Mouse (Mus musculus) heart, embryonic 16.5 days (tissue): ENCODE measurements around the gene Uvrag. TPM values are rescaled to one million over a fixed set of nuclear protein-coding genes. Genes with fewer than 3 reads are reported as not detected.

ENCODE experiments used
- ATAC-seq: fragments of 200-750 bp; cut with Nextera tagmentation; replicated peaks from 2 replicates; pipeline ENCODE4 v1.8.0; 2017; ENCODE audit warnings: moderate number of reproducible peaks; ENCODE audit not compliant: insufficient read depth, low FRiP score; ENCODE audit errors: extremely low read depth
- H3K27ac ChIP-seq: fragments of 300-500 bp; sonication (generic); 2 replicates; pipeline ENCODE4 v1.5.1; 2014; ENCODE audit warnings: mild to moderate bottlenecking, low read length, control low read depth, moderate library complexity
- H3K27me3 ChIP-seq: fragments of 300-500 bp; sonication (generic); 2 replicates; pipeline ENCODE4 v1.6.1; 2014; ENCODE audit warnings: low read length, mixed read lengths; ENCODE audit not compliant: control insufficient read depth, insufficient read depth
- H3K36me3 ChIP-seq: fragments of 300-500 bp; sonication (generic); 2 replicates; pipeline ENCODE4 v1.6.1; 2014; ENCODE audit not compliant: control insufficient read depth, insufficient read depth
- H3K4me1 ChIP-seq: fragments of 300-500 bp; sonication (generic); 2 replicates; pipeline ENCODE4 v1.6.1; 2014; ENCODE audit warnings: low read length, mixed read lengths; ENCODE audit not compliant: control insufficient read depth, insufficient read depth
- H3K4me2 ChIP-seq: fragments of 300-500 bp; sonication (generic); 2 replicates; pipeline ENCODE4 v1.6.1; 2014; ENCODE audit warnings: low read depth, mild to moderate bottlenecking, control low read depth, low read length
- H3K4me3 ChIP-seq: fragments of 300-500 bp; sonication (generic); 2 replicates; pipeline ENCODE4 v1.5.1; 2014; ENCODE audit warnings: mild to moderate bottlenecking, control low read depth, low read length
- H3K9ac ChIP-seq: fragments of 300-500 bp; sonication (generic); 2 replicates; pipeline ENCODE4 v1.6.1; 2014; ENCODE audit warnings: low read length, control low read depth
- H3K9me3 ChIP-seq: fragments of 300-500 bp; sonication (generic); replicated peaks from 2 replicates; pipeline ENCODE4 v1.6.1; 2016; ENCODE audit warnings: low read length; ENCODE audit not compliant: control insufficient read depth
- WGBS: fragments of 180-500 bp; shearing (Covaris S2); extraction: QIAGEN DNeasy Blood & Tissue Kit; methylation state at CpG from one replicate; pipeline ENCODE4 v1.1.7; 2014; 5-methylcytosine and 5-hydroxymethylcytosine counted together
- polyA plus RNA-seq: library from polyadenylated mRNA; unstranded; fragments of >200 nt; fragmentation: Nextera tagmentation; extraction: Ambion mirVana; gene quantifications from 2 replicates; pipeline ENCODE4 v1.2.1, GENCODE M21; 2015

The Uvrag gene
- 16.3 and 17.3 TPM in 2 replicates for polyA plus RNA-seq

DNA sequence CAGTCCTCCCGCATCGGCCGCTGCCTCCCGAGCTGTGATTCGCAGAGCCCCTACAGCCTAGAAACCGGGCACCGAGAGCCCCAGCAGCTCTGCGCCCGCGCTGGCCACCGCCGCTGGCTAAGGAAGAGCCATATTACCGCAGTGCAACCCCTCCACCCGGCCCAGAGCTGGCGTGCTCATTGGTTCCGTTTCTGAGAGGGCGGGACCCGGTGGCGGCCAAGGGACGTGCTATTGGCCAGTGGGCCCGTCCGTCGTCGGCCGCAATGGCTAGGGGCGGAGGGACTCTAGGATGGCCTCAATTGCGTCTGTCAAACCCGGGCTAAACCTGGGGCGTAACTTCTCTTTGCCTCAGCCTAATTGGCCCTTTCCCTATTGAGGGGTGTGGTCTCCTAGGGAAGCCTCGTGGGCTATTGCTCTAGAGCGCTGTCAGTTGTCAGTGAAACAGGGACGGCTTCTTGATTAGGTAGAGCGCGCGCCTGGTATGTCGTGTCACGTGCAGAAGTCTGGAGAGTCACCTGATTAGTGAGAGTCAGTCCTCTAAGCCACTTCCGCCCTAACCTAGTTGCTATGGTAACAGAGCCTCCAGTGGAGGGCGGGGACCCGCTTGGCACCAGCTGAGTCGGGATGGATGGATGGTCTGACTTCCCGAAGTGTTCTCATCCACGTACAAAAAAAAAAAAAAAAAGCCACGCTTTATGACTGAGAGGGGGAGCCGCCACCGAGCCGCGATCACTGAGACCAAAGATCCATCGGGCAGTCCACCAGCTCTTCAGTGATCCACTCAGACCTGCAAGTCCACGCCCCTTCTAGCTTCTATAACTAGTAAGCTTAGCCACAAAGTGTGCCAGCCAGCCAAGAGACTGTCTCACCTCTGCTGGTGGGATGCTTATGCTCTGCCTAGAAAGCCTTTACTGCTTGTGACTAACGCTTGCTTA, at the start of gene Uvrag:
TSS of gene Uvrag (minus strand) at position 158 of the 935 bp plus-strand sequence.
- Histone ChIP-seq H3K36me3 (no peaks in the 10 kb centered on the region), H3K9me3 (no peaks in the 10 kb centered on the region), H3K27me3 (no peaks in the 10 kb centered on the region), H3K4me2 (peak within 1 kb of the TSS; percentile 90), H3K27ac (peak within 1 kb of the TSS; percentile 93), H3K4me3 (peak within 1 kb of the TSS; percentile 63), H3K4me1 (0 out of 2 replicates have a peak, but pooled peaks cover 12% of the 10 kb centered on the region), H3K9ac (peak within 1 kb of the TSS; percentile 95)
- ATAC-seq, result peak; percentile 98
- WGBS, result under 1% methylated on average over 51 of the region's 51 CpGs

DNA sequence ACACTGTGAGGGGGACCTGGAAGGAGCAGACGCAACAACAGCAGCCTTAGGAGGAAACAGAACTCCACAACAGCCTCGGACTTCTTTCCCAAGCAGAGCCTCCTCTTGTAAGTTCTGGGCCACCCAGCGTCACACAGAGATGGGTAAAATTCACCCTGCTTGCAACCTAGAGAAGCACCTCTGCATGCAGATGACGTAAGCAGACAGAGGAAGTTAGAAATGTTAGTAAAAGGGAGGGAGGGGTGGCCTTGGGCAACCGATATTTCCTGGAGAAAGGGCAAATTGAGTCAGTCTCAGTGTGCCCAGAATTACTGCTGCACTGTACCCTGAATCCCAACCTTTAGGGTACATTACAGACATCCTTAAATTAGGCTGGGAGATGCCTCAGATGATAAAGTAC, 48.9 kb upstream of the Uvrag start:
- no peak for ATAC-seq
- Histone ChIP-seq H3K4me3 (no peak overlapping the region), H3K9ac (no peak overlapping the region), H3K4me1 (no peaks in the 10 kb centered on the region), H3K27me3 (no peaks in the 10 kb centered on the region), H3K27ac (no peak overlapping the region), H3K36me3 (no peaks in the 10 kb centered on the region), H3K9me3 (no peaks in the 10 kb centered on the region), H3K4me2 (no peak overlapping the region)
- 73% methylated on average over 5 of the region's 5 CpGs for WGBS

GRCm38 (mm10) chr7:99188630-99189029, 47.7 kb upstream of the Uvrag start:
- peaks cover 5% of the 10 kb centered on the region for H3K27me3 ChIP-seq
- WGBS, result 75% methylated on average over 6 of the region's 6 CpGs
- H3K9me3 ChIP-seq, result no peaks in the 10 kb centered on the region
- no peak for ATAC-seq
- no peak overlapping the region for H3K9ac ChIP-seq
- H3K36me3 ChIP-seq, result no peaks in the 10 kb centered on the region
- H3K4me3 ChIP-seq, result no peak overlapping the region
- no peak overlapping the region for H3K27ac ChIP-seq
- H3K4me2 ChIP-seq, result no peak overlapping the region
- H3K4me1 ChIP-seq, result no peaks in the 10 kb centered on the region

GRCm38 (mm10) chr7:99187451-99187850, 46.5 kb upstream of the Uvrag start:
- Histone ChIP-seq H3K27ac (no peak overlapping the region), H3K4me1 (peaks cover 2% of the 10 kb centered on the region), H3K4me3 (no peak overlapping the region), H3K36me3 (no peaks in the 10 kb centered on the region), H3K27me3 (peaks cover 7% of the 10 kb centered on the region), H3K4me2 (no peak overlapping the region), H3K9ac (no peak overlapping the region), H3K9me3 (no peaks in the 10 kb centered on the region)
- ATAC-seq, result no peak
- WGBS, result 81% methylated on average over 5 of the region's 5 CpGs

DNA sequence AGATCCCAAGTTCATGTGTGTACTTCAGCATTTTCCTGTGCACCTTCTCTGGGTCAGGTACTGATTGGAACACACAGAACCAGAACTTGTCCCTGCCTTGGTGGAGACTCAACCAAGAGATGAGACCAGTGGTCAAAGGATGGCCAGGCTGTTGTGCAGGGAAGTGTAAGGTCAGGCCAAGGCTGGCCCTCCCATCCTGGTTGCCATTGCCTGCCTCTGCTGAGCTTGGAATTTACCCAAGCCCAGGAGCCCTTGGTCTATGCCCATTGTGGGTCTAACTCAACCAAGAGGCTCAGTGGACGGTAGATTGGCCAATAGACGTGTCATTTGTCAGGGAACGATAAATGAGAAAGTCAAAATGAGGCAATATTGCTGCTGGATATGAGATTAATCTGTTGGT, 44.5 kb upstream of the Uvrag start:
- peaks cover 2% of the 10 kb centered on the region for H3K4me1 ChIP-seq
- no peak overlapping the region for H3K9ac ChIP-seq
- H3K4me2 ChIP-seq, result no peak overlapping the region
- no peak overlapping the region for H3K27ac ChIP-seq
- no peaks in the 10 kb centered on the region for H3K9me3 ChIP-seq
- no peak for ATAC-seq
- no peak overlapping the region for H3K4me3 ChIP-seq
- 82% methylated on average over 3 of the region's 3 CpGs for WGBS
- H3K36me3 ChIP-seq, result no peaks in the 10 kb centered on the region
- peaks cover 9% of the 10 kb centered on the region for H3K27me3 ChIP-seq

GRCm38 (mm10) chr7:99183751-99184150, 42.8 kb upstream of the Uvrag start:
- Histone ChIP-seq H3K27me3 (peaks cover 9% of the 10 kb centered on the region), H3K9ac (no peak overlapping the region), H3K9me3 (no peaks in the 10 kb centered on the region), H3K4me2 (peak overlapping the region; percentile 95), H3K4me1 (peaks cover 2% of the 10 kb centered on the region), H3K27ac (no peak overlapping the region; the same call in 1 of the 2 replicates), H3K4me3 (no peak overlapping the region), H3K36me3 (no peaks in the 10 kb centered on the region)
- 70% methylated on average over 6 of the region's 6 CpGs for WGBS
- ATAC-seq, result no peak

- peak within 1 kb of the TSS; percentile 70 for H3K4me3 ChIP-seq
- WGBS, result under 1% methylated on average over 63 of the region's 63 CpGs
- peak within 1 kb of the TSS; percentile 86 for H3K27ac ChIP-seq
- H3K36me3 ChIP-seq, result no peaks in the 10 kb centered on the region
- peak within 1 kb of the TSS; percentile 95 for H3K4me2 ChIP-seq
- no peaks in the 10 kb centered on the region for H3K9me3 ChIP-seq
- peaks cover 2% of the 10 kb centered on the region for H3K4me1 ChIP-seq
- peak; percentile 96 for ATAC-seq
- peak within 1 kb of the TSS; percentile 87 for H3K9ac ChIP-seq
- peaks cover 9% of the 10 kb centered on the region for H3K27me3 ChIP-seq
These were observed 41.7 kb upstream of the Uvrag start, which contains the start of gene Dgat2 for GRCm38 (mm10) chr7:99182432-99183172. Dgat2 (minus strand) TSS chr7:99182719.

DNA sequence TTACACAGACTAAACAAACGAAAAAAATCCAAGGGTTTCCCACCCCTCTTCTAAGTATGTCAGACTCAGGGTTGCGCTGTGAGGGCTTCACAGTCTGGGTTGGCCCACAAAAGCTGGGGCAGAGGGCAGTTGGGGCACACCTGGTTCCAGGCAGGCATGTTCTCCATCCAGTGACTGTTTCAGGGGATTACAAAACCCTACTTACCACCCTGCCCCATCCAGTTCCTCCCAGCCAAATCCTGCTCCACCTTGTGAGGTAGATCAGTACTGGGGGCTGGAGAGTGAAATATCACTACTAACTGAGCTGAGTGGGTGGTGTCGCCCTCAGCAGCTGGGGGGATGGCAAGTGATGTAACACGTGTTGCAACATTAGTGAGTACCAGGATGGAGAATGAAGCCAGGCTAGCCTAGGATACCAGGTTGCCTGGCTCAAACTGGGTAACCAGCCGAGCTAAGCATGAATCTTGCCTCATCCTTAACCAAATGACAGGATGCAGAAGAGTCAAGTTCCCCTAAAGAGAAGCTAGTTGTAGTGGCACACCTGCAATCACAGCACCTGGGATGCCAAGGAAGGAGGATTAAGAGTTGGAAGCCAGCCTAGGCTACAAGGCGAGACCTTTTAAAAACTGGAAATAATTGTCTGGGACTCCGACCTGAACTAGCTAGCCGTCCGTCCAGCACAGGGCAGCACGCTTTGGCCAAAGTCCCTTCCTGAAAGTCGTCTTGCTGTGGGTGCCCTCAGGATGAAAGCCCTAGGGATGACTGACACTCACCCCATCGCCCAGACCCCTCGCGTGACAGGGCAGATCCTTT, 40.9 kb upstream of the Uvrag start:
- WGBS, result 24% methylated on average over 14 of the region's 14 CpGs

More for the DNA sequence above, 40.9 kb upstream of the Uvrag start:
- Histone ChIP-seq H3K36me3 (no peaks in the 10 kb centered on the region), H3K27me3 (peaks cover 9% of the 10 kb centered on the region), H3K27ac (peak overlapping the region; percentile 86), H3K4me2 (peak overlapping the region; percentile 95), H3K4me1 (peaks cover 2% of the 10 kb centered on the region), H3K9ac (peak overlapping the region; percentile 87), H3K9me3 (no peaks in the 10 kb centered on the region), H3K4me3 (peak overlapping the region; percentile 70)
- peak; percentile 2; the same call in 1 of the 2 replicates for ATAC-seq
